Mouse (Mus musculus): ENCODE data around the gene Abcc9. TPM values are rescaled to one million over a fixed set of nuclear protein-coding genes. Genes with fewer than 3 reads are reported as not detected.

Abcc9 gene
- polyA plus RNA-seq (2015; fragmentation: Nextera tagmentation; extraction: Ambion mirVana) = 1.5 and 2.1 TPM in 2 replicates

GRCm38 (mm10) chr6:142701652-142702637, at the start of gene Abcc9:
TSS of gene Abcc9 (minus strand) at chr6:142702315.
- peak; percentile 24; the same call in 1 of the 2 replicates for ATAC-seq (ENCODE audit: low read depth)
- peak within 1 kb of the TSS; percentile 62 for H3K4me2 ChIP-seq (ENCODE audit: low read depth, low read length)

GRCm38 (mm10) chr6:142751365-142751764, 49.2 kb upstream of the Abcc9 start:
- Histone ChIP-seq H3K9me3 (replicated peaks; ENCODE audit: control insufficient read depth, low read length) (no peaks in the 10 kb centered on the region), H3K27ac (ENCODE audit: low read length) (no peak overlapping the region), H3K4me3 (ENCODE audit: low read depth, low read length) (no peak overlapping the region), H3K9ac (ENCODE audit: low read depth, low read length) (no peak overlapping the region), H3K4me2 (ENCODE audit: low read depth, low read length) (no peak overlapping the region), H3K27me3 (ENCODE audit: control insufficient read depth, insufficient read depth, low read depth, low read length) (no peaks in the 10 kb centered on the region), H3K36me3 (ENCODE audit: control insufficient read depth, insufficient read depth) (no peaks in the 10 kb centered on the region), H3K4me1 (ENCODE audit: control insufficient read depth, low read depth, low read length) (peaks cover 2% of the 10 kb centered on the region; the same call in 1 of the 2 replicates)
- no peak for ATAC-seq (ENCODE audit: low read depth)
- WGBS (ENCODE audit: insufficient replicate concordance) = 64% methylated on average over 9 of the region's 9 CpGs

More at GRCm38 (mm10) chr6:142701652-142702637, at the start of gene Abcc9:
- Histone ChIP-seq H3K4me3 (ENCODE audit: low read depth, low read length) (peak within 1 kb of the TSS; percentile 43), H3K27ac (ENCODE audit: low read length) (no peak within 1 kb of the TSS), H3K27me3 (ENCODE audit: control insufficient read depth, insufficient read depth, low read depth, low read length) (peaks cover 3% of the 10 kb centered on the region; the same call in 1 of the 2 replicates), H3K9ac (ENCODE audit: low read depth, low read length) (no peak within 1 kb of the TSS), H3K9me3 (replicated peaks; ENCODE audit: control insufficient read depth, low read length) (no peaks in the 10 kb centered on the region), H3K36me3 (ENCODE audit: control insufficient read depth, insufficient read depth) (no peaks in the 10 kb centered on the region), H3K4me1 (ENCODE audit: control insufficient read depth, low read depth, low read length) (no peaks in the 10 kb centered on the region)
- 8% methylated on average over 36 of the region's 36 CpGs for WGBS (ENCODE audit: insufficient replicate concordance)

DNA sequence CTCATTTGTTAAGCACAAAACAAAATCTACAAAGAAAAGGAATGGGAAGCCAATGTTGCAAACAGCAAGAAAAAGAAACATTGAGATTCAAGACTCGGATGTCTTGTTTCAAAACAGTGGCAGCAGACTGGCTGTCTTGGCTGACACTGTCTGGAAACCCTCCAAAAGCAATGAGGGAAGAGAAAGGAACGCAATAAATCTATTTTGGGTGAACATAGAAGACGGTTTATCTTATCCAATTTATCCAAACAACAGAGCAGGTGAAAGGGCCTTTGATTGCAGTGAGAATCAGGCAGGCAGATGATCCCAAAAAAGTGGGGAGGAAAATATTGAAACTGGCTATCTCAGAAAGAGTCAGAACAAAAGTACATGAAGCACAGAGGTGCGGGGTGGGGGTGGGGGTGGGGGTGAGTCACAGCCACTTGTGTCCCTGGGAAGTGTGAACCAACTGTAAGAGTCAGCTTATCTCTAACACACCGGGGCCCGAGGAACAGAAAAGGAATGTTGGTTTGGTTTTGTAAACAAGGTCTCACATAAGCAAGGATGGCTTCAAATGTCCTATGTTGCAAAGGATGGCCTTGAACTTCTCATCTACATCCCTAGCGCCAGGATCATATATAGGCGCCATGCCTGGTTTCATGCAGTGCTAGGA, 46.1 kb upstream of the Abcc9 start:
- Histone ChIP-seq H3K4me2 (ENCODE audit: low read depth, low read length) (no peak overlapping the region), H3K9me3 (replicated peaks; ENCODE audit: control insufficient read depth, low read length) (peaks cover 4% of the 10 kb centered on the region; the same call in 1 of the 2 replicates), H3K27ac (ENCODE audit: low read length) (no peak overlapping the region), H3K4me3 (ENCODE audit: low read depth, low read length) (no peak overlapping the region), H3K4me1 (ENCODE audit: control insufficient read depth, low read depth, low read length) (peaks cover 2% of the 10 kb centered on the region; the same call in 1 of the 2 replicates), H3K9ac (ENCODE audit: low read depth, low read length) (no peak overlapping the region), H3K36me3 (ENCODE audit: control insufficient read depth, insufficient read depth) (no peaks in the 10 kb centered on the region), H3K27me3 (ENCODE audit: control insufficient read depth, insufficient read depth, low read depth, low read length) (no peaks in the 10 kb centered on the region)
- WGBS (ENCODE audit: insufficient replicate concordance) = 37% methylated on average over 8 of the region's 8 CpGs
- no peak for ATAC-seq (ENCODE audit: low read depth)

DNA sequence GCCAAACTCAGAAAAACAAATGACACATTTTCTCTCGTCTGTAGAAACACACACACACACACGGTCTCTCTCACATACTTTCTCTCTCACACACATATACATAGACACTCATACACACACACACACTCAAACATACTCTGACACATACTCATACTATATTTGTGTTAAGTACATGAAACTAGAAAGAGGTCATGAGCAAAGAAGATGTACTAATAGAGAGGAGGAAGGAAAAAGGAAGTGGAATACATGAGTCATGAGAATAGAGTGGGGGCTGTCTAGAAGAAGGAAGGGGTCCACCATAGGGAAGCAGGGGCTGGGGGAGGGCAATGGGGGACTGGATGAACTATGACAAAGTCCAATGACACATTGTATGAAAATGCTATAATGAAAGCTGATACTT, 45.0 kb upstream of the Abcc9 start:
- Histone ChIP-seq H3K4me1 (ENCODE audit: control insufficient read depth, low read depth, low read length) (peaks cover 1% of the 10 kb centered on the region; the same call in 1 of the 2 replicates), H3K4me2 (ENCODE audit: low read depth, low read length) (no peak overlapping the region), H3K36me3 (ENCODE audit: control insufficient read depth, insufficient read depth) (no peaks in the 10 kb centered on the region), H3K9me3 (replicated peaks; ENCODE audit: control insufficient read depth, low read length) (peaks cover 4% of the 10 kb centered on the region; the same call in 1 of the 2 replicates), H3K9ac (ENCODE audit: low read depth, low read length) (no peak overlapping the region), H3K27ac (ENCODE audit: low read length) (0 out of 2 replicates have a peak overlapping the region, but pooled peaks have one; percentile 26), H3K27me3 (ENCODE audit: control insufficient read depth, insufficient read depth, low read depth, low read length) (no peaks in the 10 kb centered on the region), H3K4me3 (ENCODE audit: low read depth, low read length) (no peak overlapping the region)
- WGBS (ENCODE audit: insufficient replicate concordance) = 25% methylated on average over 2 of the region's 2 CpGs
- ATAC-seq (ENCODE audit: low read depth) = peak; percentile 33; the same call in 1 of the 2 replicates

GRCm38 (mm10) chr6:142746765-142747164, 44.6 kb upstream of the Abcc9 start:
- Histone ChIP-seq H3K4me2 (ENCODE audit: low read depth, low read length) (no peak overlapping the region), H3K4me3 (ENCODE audit: low read depth, low read length) (no peak overlapping the region), H3K27me3 (ENCODE audit: control insufficient read depth, insufficient read depth, low read depth, low read length) (no peaks in the 10 kb centered on the region), H3K4me1 (ENCODE audit: control insufficient read depth, low read depth, low read length) (no peaks in the 10 kb centered on the region), H3K9ac (ENCODE audit: low read depth, low read length) (no peak overlapping the region), H3K27ac (ENCODE audit: low read length) (peak overlapping the region; percentile 76), H3K36me3 (ENCODE audit: control insufficient read depth, insufficient read depth) (no peaks in the 10 kb centered on the region), H3K9me3 (replicated peaks; ENCODE audit: control insufficient read depth, low read length) (peaks cover 4% of the 10 kb centered on the region; the same call in 1 of the 2 replicates)
- ATAC-seq (ENCODE audit: low read depth) = peak; percentile 26; the same call in 1 of the 2 replicates
- 27% methylated on average over 7 of the region's 7 CpGs for WGBS (ENCODE audit: insufficient replicate concordance)

- Histone ChIP-seq H3K4me2 (ENCODE audit: low read depth, low read length) (no peak overlapping the region), H3K9me3 (replicated peaks; ENCODE audit: control insufficient read depth, low read length) (peaks cover 4% of the 10 kb centered on the region; the same call in 1 of the 2 replicates), H3K9ac (ENCODE audit: low read depth, low read length) (no peak overlapping the region), H3K27me3 (ENCODE audit: control insufficient read depth, insufficient read depth, low read depth, low read length) (no peaks in the 10 kb centered on the region), H3K36me3 (ENCODE audit: control insufficient read depth, insufficient read depth) (no peaks in the 10 kb centered on the region), H3K27ac (ENCODE audit: low read length) (no peak overlapping the region), H3K4me1 (ENCODE audit: control insufficient read depth, low read depth, low read length) (no peaks in the 10 kb centered on the region), H3K4me3 (ENCODE audit: low read depth, low read length) (no peak overlapping the region)
- ATAC-seq (ENCODE audit: low read depth) = no peak
- 84% methylated on average over 5 of the region's 5 CpGs for WGBS (ENCODE audit: insufficient replicate concordance)
Observed at GRCm38 (mm10) chr6:142745484-142745883, 43.4 kb upstream of the Abcc9 start.

- H3K36me3 ChIP-seq (ENCODE audit: control insufficient read depth, insufficient read depth) = no peaks in the 10 kb centered on the region
- no peak overlapping the region for H3K4me2 ChIP-seq (ENCODE audit: low read depth, low read length)
- H3K27me3 ChIP-seq (ENCODE audit: control insufficient read depth, insufficient read depth, low read depth, low read length) = no peaks in the 10 kb centered on the region
- H3K4me1 ChIP-seq (ENCODE audit: control insufficient read depth, low read depth, low read length) = no peaks in the 10 kb centered on the region
- no peak overlapping the region for H3K9ac ChIP-seq (ENCODE audit: low read depth, low read length)
- H3K9me3 ChIP-seq (replicated peaks; ENCODE audit: control insufficient read depth, low read length) = peaks cover 4% of the 10 kb centered on the region; the same call in 1 of the 2 replicates
- H3K27ac ChIP-seq (ENCODE audit: low read length) = no peak overlapping the region
- no peak for ATAC-seq (ENCODE audit: low read depth)
- WGBS (ENCODE audit: insufficient replicate concordance) = 62% methylated on average over 4 of the region's 4 CpGs
- H3K4me3 ChIP-seq (ENCODE audit: low read depth, low read length) = no peak overlapping the region
Observed at GRCm38 (mm10) chr6:142743193-142743592, 41.1 kb upstream of the Abcc9 start.

DNA sequence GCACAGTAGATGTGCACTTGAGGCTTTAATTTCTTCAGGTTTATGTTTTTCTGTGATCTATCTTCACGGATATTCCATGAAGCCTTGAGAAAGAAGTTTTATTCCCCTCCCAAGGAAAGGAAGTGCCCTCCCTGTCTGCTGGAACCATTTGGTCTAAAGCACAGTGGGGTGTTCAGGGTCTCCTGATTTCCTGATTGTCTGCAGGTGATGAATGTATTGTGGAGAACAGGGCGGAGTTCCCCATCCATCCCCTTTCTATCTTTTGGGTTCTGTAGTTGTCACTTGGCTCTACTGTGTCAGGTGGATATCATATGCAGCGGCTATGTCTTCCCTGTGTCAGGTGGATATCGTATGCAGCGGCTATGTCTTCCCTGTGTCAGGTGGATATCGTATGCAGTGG, 39.6 kb upstream of the Abcc9 start:
- ATAC-seq (ENCODE audit: low read depth) = no peak
- Histone ChIP-seq H3K9ac (ENCODE audit: low read depth, low read length) (no peak overlapping the region), H3K27ac (ENCODE audit: low read length) (no peak overlapping the region), H3K4me1 (ENCODE audit: control insufficient read depth, low read depth, low read length) (no peaks in the 10 kb centered on the region), H3K4me2 (ENCODE audit: low read depth, low read length) (no peak overlapping the region), H3K36me3 (ENCODE audit: control insufficient read depth, insufficient read depth) (no peaks in the 10 kb centered on the region), H3K4me3 (ENCODE audit: low read depth, low read length) (no peak overlapping the region), H3K27me3 (ENCODE audit: control insufficient read depth, insufficient read depth, low read depth, low read length) (no peaks in the 10 kb centered on the region), H3K9me3 (replicated peaks; ENCODE audit: control insufficient read depth, low read length) (peaks cover 4% of the 10 kb centered on the region; the same call in 1 of the 2 replicates)
- 75% methylated on average over 6 of the region's 6 CpGs for WGBS (ENCODE audit: insufficient replicate concordance)

All from liver, embryonic 16.5 days (tissue).